Mouse (Mus musculus): ENCODE data around the gene Stk24.

DNA sequence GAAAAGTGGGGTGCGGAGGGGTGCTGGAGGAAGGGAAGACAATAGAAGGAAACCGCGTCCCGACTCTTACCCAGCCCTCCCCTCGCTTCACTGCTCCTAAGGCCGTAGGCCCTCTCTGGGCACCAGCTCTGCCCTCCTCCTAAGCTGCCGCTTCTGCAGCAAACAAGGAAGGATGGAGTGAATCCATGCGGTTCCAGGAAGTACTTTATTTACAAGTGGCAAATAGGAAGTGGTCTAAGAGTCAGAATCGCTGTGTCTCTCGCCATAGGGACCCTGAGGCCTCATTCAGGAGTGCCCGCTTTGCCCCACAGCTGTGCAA, at the start of gene Stk24:
- TF ChIP-seq GATA1 (IDR thresholded peaks at IDR 0.05; ENCODE audit: low read length) (no peak), TAL1 (IDR thresholded peaks at IDR 0.05; ENCODE audit: low read length) (no peak)
